Mouse (Mus musculus) kidney, adult 2 months (tissue): ENCODE data around the gene Ppp1r2. TPM values are rescaled to one million over a fixed set of nuclear protein-coding genes. Genes with fewer than 3 reads are reported as not detected.

ENCODE experiments used
- DNase-seq: peaks from one replicate; pipeline ENCODE4 v3.0.0; 2021
- H3K27ac ChIP-seq: fragments of 200-500 bp; 2 replicates; pipeline ENCODE4 v1.5.1; 2012; ENCODE audit warnings: low read depth, low read length, control low read depth, inconsistent platforms; ENCODE audit not compliant: insufficient read depth
- H3K27me3 ChIP-seq: fragments of 200-500 bp; replicated peaks from 2 replicates; pipeline ENCODE4 v1.6.1; 2012; ENCODE audit warnings: mild to moderate bottlenecking, moderate library complexity, low read length, inconsistent platforms; ENCODE audit not compliant: control insufficient read depth, insufficient read depth
- H3K36me3 ChIP-seq: fragments of 200-500 bp; 2 replicates; pipeline ENCODE4 v1.6.1; 2012; ENCODE audit warnings: mild to moderate bottlenecking, moderate library complexity, low read length, inconsistent platforms; ENCODE audit not compliant: control insufficient read depth, insufficient read depth
- H3K4me1 ChIP-seq: fragments of 200-500 bp; 2 replicates; pipeline ENCODE4 v1.6.1; 2011; ENCODE audit warnings: low read length; ENCODE audit not compliant: control insufficient read depth, insufficient read depth
- H3K4me3 ChIP-seq: fragments of 200-500 bp; 2 replicates; pipeline ENCODE4 v1.5.1; 2011; ENCODE audit warnings: mild to moderate bottlenecking, low read depth, low read length, control low read depth; ENCODE audit not compliant: insufficient read depth
- CTCF ChIP-seq: fragments of 200-500 bp; conservative IDR thresholded peaks from 2 replicates; pipeline ENCODE4 v1.5.1; 2011; ENCODE audit warnings: low read depth, mild to moderate bottlenecking, control low read depth, low read length, moderate library complexity, mixed read lengths; ENCODE audit not compliant: insufficient read depth, insufficient read length
- POLR2A ChIP-seq: fragments of 200-500 bp; IDR thresholded peaks from one replicate; pipeline ENCODE4 v1.6.1; 2011; ENCODE audit warnings: low read depth, low read length, control low read depth
- WGBS: fragments of 180-500 bp; shearing (Covaris S2); methylation state at CpG from one replicate; pipeline ENCODE4 v1.1.7; 2018; 5-methylcytosine and 5-hydroxymethylcytosine counted together
- polyA plus RNA-seq: library from polyadenylated mRNA; depleted of rRNA; stranded (reverse); fragments of >200 nt; gene quantifications from 2 replicates; pipeline ENCODE4 v1.2.3, GENCODE M21; 2012

Gene Ppp1r2
- polyA plus RNA-seq, 1 experiment, result 30.4 TPM

DNA sequence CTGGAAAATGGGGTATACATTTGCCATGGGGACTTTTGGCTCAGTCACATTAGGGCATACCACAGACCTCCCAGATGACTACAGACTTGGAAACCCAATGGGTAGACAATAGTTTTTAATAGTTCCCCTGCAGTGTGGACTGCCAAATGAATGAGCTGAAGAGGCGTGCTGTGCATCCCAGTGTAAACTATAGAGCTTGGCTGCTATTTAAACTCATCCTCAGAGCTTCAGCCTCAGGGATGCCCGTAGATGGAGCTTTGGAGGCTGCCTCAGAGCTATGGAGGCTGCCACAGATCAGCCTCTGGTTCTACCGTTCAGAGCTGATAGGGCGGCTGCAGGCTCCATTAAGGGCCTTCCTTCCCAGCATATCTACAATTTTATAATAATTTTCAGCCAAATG is 40.2 kb upstream of the Ppp1r2 start:
- no peak overlapping the region for H3K27ac ChIP-seq
- no peaks in the 10 kb centered on the region for H3K36me3 ChIP-seq
- H3K4me1 ChIP-seq, result no peaks in the 10 kb centered on the region
- H3K27me3 ChIP-seq, result no peaks in the 10 kb centered on the region
- no peak for TF ChIP-seq CTCF
- no peak for TF ChIP-seq POLR2A
- DNase-seq, result no peak
- WGBS, result 96% methylated on average over 4 of the region's 4 CpGs
- H3K4me3 ChIP-seq, result no peak overlapping the region

- H3K27me3 ChIP-seq, result no peaks in the 10 kb centered on the region
- 85% methylated on average over 9 of the region's 9 CpGs for WGBS
- H3K4me3 ChIP-seq, result no peak within 1 kb of the TSS
- DNase-seq, result no peak
- no peak within 1 kb of the TSS for H3K27ac ChIP-seq
- no peak for TF ChIP-seq CTCF
- no peak for TF ChIP-seq POLR2A
- H3K36me3 ChIP-seq, result no peaks in the 10 kb centered on the region
- no peaks in the 10 kb centered on the region for H3K4me1 ChIP-seq
These were observed 39.6 kb upstream of the Ppp1r2 start, which contains the start of gene Apod for GRCm38 (mm10) chr16:31314497-31315233. Gene Apod, minus strand, starts transcription at chr16:31314808.

GRCm38 (mm10) chr16:31313611-31314010 is 38.5 kb upstream of the Ppp1r2 start:
- WGBS, result 78% methylated on average over 2 of the region's 2 CpGs

GRCm38 (mm10) chr16:31312296-31312695 is 37.2 kb upstream of the Ppp1r2 start:
- Histone ChIP-seq H3K27ac (no peak overlapping the region), H3K36me3 (no peaks in the 10 kb centered on the region), H3K4me3 (no peak overlapping the region), H3K27me3 (no peaks in the 10 kb centered on the region), H3K4me1 (no peaks in the 10 kb centered on the region)
- DNase-seq, result no peak
- 89% methylated on average over 3 of the region's 3 CpGs for WGBS
- TF ChIP-seq POLR2A (no peak), CTCF (no peak)

More at GRCm38 (mm10) chr16:31313611-31314010, 38.5 kb upstream of the Ppp1r2 start:
- Histone ChIP-seq H3K27ac (no peak overlapping the region), H3K36me3 (no peaks in the 10 kb centered on the region), H3K27me3 (no peaks in the 10 kb centered on the region), H3K4me3 (no peak overlapping the region), H3K4me1 (no peaks in the 10 kb centered on the region)
- DNase-seq, result no peak
- no peak for TF ChIP-seq POLR2A
- no peak for TF ChIP-seq CTCF

GRCm38 (mm10) chr16:31305199-31305919 is 30.3 kb upstream of the Ppp1r2 start:
- no peak for TF ChIP-seq CTCF
- no peak for TF ChIP-seq POLR2A

DNA sequence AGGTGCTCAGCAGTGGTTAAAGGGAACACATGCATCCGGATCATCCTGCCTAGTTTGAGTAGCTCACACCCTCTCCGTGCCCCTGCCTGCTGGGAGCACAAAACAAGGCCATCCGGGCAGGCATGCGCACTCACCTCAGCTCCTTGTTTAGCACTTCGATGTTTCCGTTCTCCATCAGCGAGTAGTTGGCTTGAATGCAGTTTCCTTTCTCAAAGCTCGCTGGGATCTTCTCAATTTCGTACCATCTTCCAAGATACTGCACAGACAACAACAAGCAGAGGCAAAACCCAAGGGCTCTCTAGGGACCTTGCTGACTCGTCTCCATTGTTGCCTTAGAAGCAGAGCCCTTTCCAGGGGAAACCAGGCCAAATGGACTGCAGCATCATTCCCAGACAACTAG is 28.2 kb upstream of the Ppp1r2 start:
- Histone ChIP-seq H3K4me1 (no peaks in the 10 kb centered on the region), H3K27ac (no peak overlapping the region), H3K4me3 (no peak overlapping the region), H3K36me3 (no peaks in the 10 kb centered on the region), H3K27me3 (no peaks in the 10 kb centered on the region)
- TF ChIP-seq POLR2A (no peak), CTCF (no peak)
- peak; percentile 64 for DNase-seq
- WGBS, result 73% methylated on average over 10 of the region's 10 CpGs

More at GRCm38 (mm10) chr16:31305199-31305919, 30.3 kb upstream of the Ppp1r2 start:
- 78% methylated on average over 5 of the region's 5 CpGs for WGBS
- H3K4me1 ChIP-seq, result no peaks in the 10 kb centered on the region
- DNase-seq, result no peak
- no peak overlapping the region for H3K27ac ChIP-seq
- no peaks in the 10 kb centered on the region for H3K27me3 ChIP-seq
- no peaks in the 10 kb centered on the region for H3K36me3 ChIP-seq
- H3K4me3 ChIP-seq, result no peak overlapping the region

- TF ChIP-seq CTCF (no peak), POLR2A (no peak)
- Histone ChIP-seq H3K27me3 (no peaks in the 10 kb centered on the region), H3K4me3 (no peak overlapping the region), H3K27ac (no peak overlapping the region), H3K4me1 (no peaks in the 10 kb centered on the region), H3K36me3 (no peaks in the 10 kb centered on the region)
- 94% methylated on average over 6 of the region's 6 CpGs for WGBS
- no peak for DNase-seq
These were observed 25.9 kb upstream of the Ppp1r2 start for GRCm38 (mm10) chr16:31300883-31301532.
